Mouse (Mus musculus): ENCODE results near the gene Emsy.

GRCm38 (mm10) chr7:98542731-98543142 is 113.8 kb downstream of the Emsy start:
- TF ChIP-seq CTCF (IDR thresholded peaks at IDR 0.05; ENCODE audit: borderline replicate concordance, insufficient read depth, low read depth, low read length): no peak
- no peak for TF ChIP-seq POLR2A (IDR thresholded peaks at IDR 0.05; ENCODE audit: borderline replicate concordance, insufficient read depth, low read length)

Data from cerebellum, adult 2 months (tissue).